Mouse (Mus musculus) heart, embryonic 11.5 days (tissue): ENCODE measurements around the gene Prokr1. TPM values are rescaled to one million over a fixed set of nuclear protein-coding genes. Genes with fewer than 3 reads are reported as not detected.

Experiments used
- ATAC-seq: fragments of 200-750 bp; cut with Nextera tagmentation; replicated peaks from 2 replicates; pipeline ENCODE4 v1.8.0; 2017; ENCODE audit warnings: moderate library complexity; ENCODE audit not compliant: insufficient number of reproducible peaks, low FRiP score, low TSS enrichment
- H3K27ac ChIP-seq: fragments of 300-500 bp; sonication (generic); 2 replicates; pipeline ENCODE4 v1.5.1; 2014; ENCODE audit warnings: mild to moderate bottlenecking, low read depth, low read length
- H3K27me3 ChIP-seq: fragments of 300-500 bp; sonication (generic); 2 replicates; pipeline ENCODE4 v1.6.1; 2014; ENCODE audit warnings: mild to moderate bottlenecking, low read length, mixed read lengths; ENCODE audit not compliant: control insufficient read depth, insufficient read depth
- H3K36me3 ChIP-seq: fragments of 300-500 bp; sonication (generic); 2 replicates; pipeline ENCODE4 v1.6.1; 2014; ENCODE audit warnings: mild to moderate bottlenecking, low read length, moderate library complexity, mixed read lengths; ENCODE audit not compliant: control insufficient read depth, insufficient read depth
- H3K4me1 ChIP-seq: fragments of 300-500 bp; sonication (generic); 2 replicates; pipeline ENCODE4 v1.6.1; 2014; ENCODE audit warnings: low read length; ENCODE audit not compliant: control insufficient read depth, insufficient read depth
- H3K4me2 ChIP-seq: fragments of 300-500 bp; sonication (generic); 2 replicates; pipeline ENCODE4 v1.6.1; 2014; ENCODE audit warnings: mild to moderate bottlenecking, moderate library complexity
- H3K4me3 ChIP-seq: fragments of 300-500 bp; sonication (generic); 2 replicates; pipeline ENCODE4 v1.5.1; 2014; ENCODE audit warnings: low read depth, low read length
- H3K9ac ChIP-seq: fragments of 300-500 bp; sonication (generic); 2 replicates; pipeline ENCODE4 v1.6.1; 2014; ENCODE audit warnings: mild to moderate bottlenecking, low read depth, low read length, moderate library complexity
- H3K9me3 ChIP-seq: fragments of 300-500 bp; sonication (generic); replicated peaks from 2 replicates; pipeline ENCODE4 v1.6.1; 2016; ENCODE audit warnings: low read length; ENCODE audit not compliant: control insufficient read depth
- WGBS: fragments of 180-500 bp; shearing (Covaris S2); extraction: QIAGEN DNeasy Blood & Tissue Kit; methylation state at CpG from one replicate; pipeline ENCODE4 v1.1.7; 2014; ENCODE audit not compliant: insufficient replicate concordance; 5-methylcytosine and 5-hydroxymethylcytosine counted together
- polyA plus RNA-seq: library from polyadenylated mRNA; unstranded; fragments of >200 nt; fragmentation: Nextera tagmentation; extraction: Ambion mirVana; gene quantifications from 2 replicates; pipeline ENCODE4 v1.2.1, GENCODE M21; 2014

Prokr1 gene
- polyA plus RNA-seq, 1 experiment from 2014 or later, result 1.8 TPM

GRCm38 (mm10) chr6:87614794-87615695, 24.5 kb upstream of the Prokr1 start:
- H3K9me3 ChIP-seq, result no peaks in the 10 kb centered on the region
- no peaks in the 10 kb centered on the region for H3K27me3 ChIP-seq

GRCm38 (mm10) chr6:87599825-87600224, 9.3 kb upstream of the Prokr1 start:
- Histone ChIP-seq H3K9ac (no peak overlapping the region), H3K9me3 (no peaks in the 10 kb centered on the region), H3K27ac (no peak overlapping the region), H3K4me1 (no peaks in the 10 kb centered on the region), H3K27me3 (no peaks in the 10 kb centered on the region), H3K4me3 (no peak overlapping the region), H3K4me2 (no peak overlapping the region), H3K36me3 (no peaks in the 10 kb centered on the region)
- ATAC-seq, result no peak

More at GRCm38 (mm10) chr6:87614794-87615695, 24.5 kb upstream of the Prokr1 start:
- Histone ChIP-seq H3K4me2 (no peak overlapping the region), H3K4me1 (no peaks in the 10 kb centered on the region), H3K27ac (no peak overlapping the region), H3K36me3 (no peaks in the 10 kb centered on the region), H3K9ac (no peak overlapping the region), H3K4me3 (no peak overlapping the region)
- 50% methylated on average over 11 of the region's 11 CpGs for WGBS
- no peak for ATAC-seq

- 52% methylated on average over 10 of the region's 10 CpGs for WGBS
- no peak overlapping the region for H3K9ac ChIP-seq
- no peak overlapping the region for H3K4me2 ChIP-seq
- no peak for ATAC-seq
- H3K4me3 ChIP-seq, result no peak overlapping the region
- H3K27me3 ChIP-seq, result no peaks in the 10 kb centered on the region
- H3K27ac ChIP-seq, result no peak overlapping the region
- no peaks in the 10 kb centered on the region for H3K9me3 ChIP-seq
- no peaks in the 10 kb centered on the region for H3K36me3 ChIP-seq
- H3K4me1 ChIP-seq, result no peaks in the 10 kb centered on the region
These were observed 6.7 kb upstream of the Prokr1 start for GRCm38 (mm10) chr6:87597116-87597833.

DNA sequence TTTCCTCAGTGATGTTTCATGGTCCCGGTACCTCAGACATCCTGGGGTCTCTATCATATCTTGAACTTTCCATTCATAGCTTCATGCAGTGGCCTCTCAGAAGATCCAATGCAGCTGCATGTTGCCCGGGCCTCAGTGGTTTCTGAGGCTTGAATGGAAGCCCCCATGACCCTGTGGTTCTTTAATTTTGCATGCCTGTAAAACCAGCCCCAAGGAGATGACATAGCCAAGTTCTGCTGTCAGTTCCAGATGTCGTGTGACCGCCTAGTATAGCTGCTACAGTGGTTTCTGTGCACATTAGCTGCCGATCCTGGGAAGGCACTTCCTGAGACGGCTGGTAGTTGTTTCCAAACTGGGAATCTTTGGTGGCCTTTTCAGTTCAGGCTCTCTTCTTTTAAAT, 3.6 kb upstream of the Prokr1 start:
- Histone ChIP-seq H3K4me1 (peaks cover 11% of the 10 kb centered on the region; the same call in 1 of the 2 replicates), H3K27ac (no peak overlapping the region), H3K36me3 (no peaks in the 10 kb centered on the region), H3K4me2 (no peak overlapping the region), H3K9me3 (no peaks in the 10 kb centered on the region), H3K9ac (no peak overlapping the region), H3K27me3 (peaks cover 9% of the 10 kb centered on the region), H3K4me3 (no peak overlapping the region)
- 68% methylated on average over 6 of the region's 6 CpGs for WGBS
- no peak for ATAC-seq

DNA sequence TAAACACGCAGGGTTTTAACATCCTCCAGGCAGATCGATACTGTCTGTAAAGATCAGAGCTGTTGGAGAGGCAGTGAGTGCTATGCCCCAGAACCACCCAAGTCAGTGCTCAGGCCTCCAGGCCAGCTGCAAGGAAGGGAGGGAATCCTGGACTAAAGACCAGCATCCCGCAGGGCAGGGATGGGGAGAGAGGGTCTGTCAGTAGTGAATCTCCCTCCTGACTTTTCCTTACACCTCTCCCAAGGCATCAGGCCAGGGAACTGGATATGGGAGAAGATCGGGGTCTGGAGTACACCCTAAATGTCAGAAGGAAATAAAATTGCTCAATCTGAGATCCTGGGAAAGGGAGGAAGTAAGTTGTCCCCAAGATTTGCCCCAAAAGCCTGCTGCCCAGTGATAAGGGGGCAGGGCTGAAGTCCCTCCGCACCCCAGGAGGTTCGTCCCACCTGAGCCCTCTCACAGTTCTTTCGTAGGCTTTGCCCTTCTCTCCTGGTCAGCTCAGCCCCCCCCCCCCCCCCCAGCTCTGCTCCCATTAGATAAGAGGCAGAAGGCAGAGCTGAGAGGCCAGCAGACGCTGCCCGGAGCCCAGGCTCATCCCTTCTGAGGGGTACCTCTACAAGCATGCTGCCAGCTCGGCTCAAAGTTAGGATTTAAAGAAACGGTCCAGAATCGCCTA, 687 bp downstream of the Prokr1 start:
- Histone ChIP-seq H3K4me1 (peaks cover 17% of the 10 kb centered on the region; the same call in 1 of the 2 replicates), H3K9ac (peak overlapping the region; percentile 64), H3K36me3 (no peaks in the 10 kb centered on the region), H3K4me2 (peak overlapping the region; percentile 91), H3K4me3 (peak overlapping the region; percentile 57), H3K27me3 (peaks cover 25% of the 10 kb centered on the region), H3K9me3 (no peaks in the 10 kb centered on the region), H3K27ac (0 out of 2 replicates have a peak overlapping the region, but pooled peaks have one; percentile 64)
- whole genome bisulfite sequencing, result 17% methylated on average over 12 of the region's 12 CpGs
- peak; percentile 82 for ATAC-seq

- Histone ChIP-seq H3K27me3 (peaks cover 14% of the 10 kb centered on the region), H3K36me3 (no peaks in the 10 kb centered on the region), H3K4me1 (peaks cover 25% of the 10 kb centered on the region), H3K27ac (peak overlapping the region; percentile 11), H3K4me3 (no peak overlapping the region), H3K9ac (no peak overlapping the region), H3K4me2 (0 out of 2 replicates have a peak overlapping the region, but pooled peaks have one; percentile 6), H3K9me3 (no peaks in the 10 kb centered on the region)
- WGBS, result 81% methylated on average over 7 of the region's 7 CpGs
- no peak for ATAC-seq
These were observed 6.6 kb downstream of the Prokr1 start for GRCm38 (mm10) chr6:87583991-87584390.

- Histone ChIP-seq H3K4me3 (no peak overlapping the region), H3K27ac (peak overlapping the region; percentile 73), H3K4me1 (peaks cover 25% of the 10 kb centered on the region), H3K27me3 (peaks cover 7% of the 10 kb centered on the region), H3K4me2 (peak overlapping the region; percentile 3), H3K9me3 (no peaks in the 10 kb centered on the region), H3K9ac (no peak overlapping the region), H3K36me3 (no peaks in the 10 kb centered on the region)
- ATAC-seq, result peak; percentile 87
- 62% methylated on average over 1 of the region's 1 CpGs for WGBS
These were observed 7.3 kb downstream of the Prokr1 start for GRCm38 (mm10) chr6:87583183-87583611.

GRCm38 (mm10) chr6:87582456-87582855, 8.1 kb downstream of the Prokr1 start:
- Histone ChIP-seq H3K4me1 (peaks cover 25% of the 10 kb centered on the region), H3K9me3 (no peaks in the 10 kb centered on the region), H3K4me2 (peak overlapping the region; percentile 3), H3K27me3 (peaks cover 7% of the 10 kb centered on the region), H3K4me3 (no peak overlapping the region), H3K27ac (peak overlapping the region; percentile 73), H3K36me3 (no peaks in the 10 kb centered on the region), H3K9ac (no peak overlapping the region)
- 33% methylated on average over 6 of the region's 6 CpGs for WGBS
- no peak; the same call in 1 of the 2 replicates for ATAC-seq
